Mouse (Mus musculus): ENCODE data around the gene Ripply1. TPM values are rescaled to one million over a fixed set of nuclear protein-coding genes. Genes with fewer than 3 reads are reported as not detected.

The Ripply1 gene
- polyA plus RNA-seq, 1 experiment: 0.15 TPM

GRCm38 (mm10) chrX:139808501-139808900 is 26.3 kb upstream of the Ripply1 start:
- 81% methylated on average over 10 of the region's 10 CpGs for WGBS
- H3K4me3 ChIP-seq (replicated peaks; ENCODE audit: extremely low read depth, low read depth, low read length): no peak overlapping the region
- TF ChIP-seq POLR2A (IDR thresholded peaks at IDR 0.05; ENCODE audit: borderline replicate concordance, extremely low read depth, low read depth, low read length) (no peak), CTCF (IDR thresholded peaks at IDR 0.05; ENCODE audit: insufficient read depth, low read length) (no peak)
- no peak for DNase-seq
- H3K4me1 ChIP-seq (ENCODE audit: control insufficient read depth, insufficient read depth, low read length): peaks cover 2% of the 10 kb centered on the region; the same call in 1 of the 2 replicates

GRCm38 (mm10) chrX:139808085-139808484 is 25.9 kb upstream of the Ripply1 start:
- H3K4me3 ChIP-seq (replicated peaks; ENCODE audit: extremely low read depth, low read depth, low read length): no peak overlapping the region
- H3K4me1 ChIP-seq (ENCODE audit: control insufficient read depth, insufficient read depth, low read length): no peaks in the 10 kb centered on the region
- DNase-seq: no peak
- 51% methylated on average over 4 of the region's 4 CpGs for WGBS
- TF ChIP-seq POLR2A (IDR thresholded peaks at IDR 0.05; ENCODE audit: borderline replicate concordance, extremely low read depth, low read depth, low read length) (no peak), CTCF (IDR thresholded peaks at IDR 0.05; ENCODE audit: insufficient read depth, low read length) (no peak)

GRCm38 (mm10) chrX:139807391-139807790 is 25.2 kb upstream of the Ripply1 start:
- Histone ChIP-seq H3K4me3 (replicated peaks; ENCODE audit: extremely low read depth, low read depth, low read length) (no peak overlapping the region), H3K4me1 (ENCODE audit: control insufficient read depth, insufficient read depth, low read length) (no peaks in the 10 kb centered on the region)
- TF ChIP-seq POLR2A (IDR thresholded peaks at IDR 0.05; ENCODE audit: borderline replicate concordance, extremely low read depth, low read depth, low read length) (no peak), CTCF (IDR thresholded peaks at IDR 0.05; ENCODE audit: insufficient read depth, low read length) (no peak)
- no peak for DNase-seq
- 53% methylated on average over 2 of the region's 2 CpGs for WGBS

- DNase-seq: no peak
- no peak overlapping the region for H3K4me3 ChIP-seq (replicated peaks; ENCODE audit: extremely low read depth, low read depth, low read length)
- WGBS: 81% methylated on average over 4 of the region's 4 CpGs
These were observed 23.8 kb upstream of the Ripply1 start for GRCm38 (mm10) chrX:139805918-139806317.

GRCm38 (mm10) chrX:139803028-139803427 is 20.9 kb upstream of the Ripply1 start:
- TF ChIP-seq CTCF (IDR thresholded peaks at IDR 0.05; ENCODE audit: insufficient read depth, low read length): no peak
- TF ChIP-seq POLR2A (IDR thresholded peaks at IDR 0.05; ENCODE audit: borderline replicate concordance, extremely low read depth, low read depth, low read length): no peak
- H3K4me3 ChIP-seq (replicated peaks; ENCODE audit: extremely low read depth, low read depth, low read length): no peak overlapping the region
- DNase-seq: no peak
- no peaks in the 10 kb centered on the region; the same call in 1 of the 2 replicates for H3K4me1 ChIP-seq (ENCODE audit: control insufficient read depth, insufficient read depth, low read length)
- 67% methylated on average over 2 of the region's 2 CpGs for WGBS

More at GRCm38 (mm10) chrX:139805918-139806317, 23.8 kb upstream of the Ripply1 start:
- H3K4me1 ChIP-seq (ENCODE audit: control insufficient read depth, insufficient read depth, low read length): no peaks in the 10 kb centered on the region
- TF ChIP-seq CTCF (IDR thresholded peaks at IDR 0.05; ENCODE audit: insufficient read depth, low read length) (no peak), POLR2A (IDR thresholded peaks at IDR 0.05; ENCODE audit: borderline replicate concordance, extremely low read depth, low read depth, low read length) (no peak)

- TF ChIP-seq CTCF (IDR thresholded peaks at IDR 0.05; ENCODE audit: insufficient read depth, low read length) (no peak), POLR2A (IDR thresholded peaks at IDR 0.05; ENCODE audit: borderline replicate concordance, extremely low read depth, low read depth, low read length) (no peak)
- no peak for DNase-seq
- H3K4me3 ChIP-seq (replicated peaks; ENCODE audit: extremely low read depth, low read depth, low read length): no peak within 1 kb of the TSS
- 61% methylated on average over 8 of the region's 8 CpGs for WGBS
- H3K4me1 ChIP-seq (ENCODE audit: control insufficient read depth, insufficient read depth, low read length): no peaks in the 10 kb centered on the region; the same call in 1 of the 2 replicates
These were observed 18.3 kb upstream of the Ripply1 start, which contains the start of gene Cldn2 for GRCm38 (mm10) chrX:139800406-139800878. TSS of gene Cldn2 (plus strand) at chrX:139800828.

GRCm38 (mm10) chrX:139799953-139800352 is 17.8 kb upstream of the Ripply1 start:
- WGBS: 73% methylated on average over 3 of the region's 3 CpGs
- DNase-seq: no peak
- TF ChIP-seq CTCF (IDR thresholded peaks at IDR 0.05; ENCODE audit: insufficient read depth, low read length): no peak
- no peak for TF ChIP-seq POLR2A (IDR thresholded peaks at IDR 0.05; ENCODE audit: borderline replicate concordance, extremely low read depth, low read depth, low read length)
- H3K4me3 ChIP-seq (replicated peaks; ENCODE audit: extremely low read depth, low read depth, low read length): no peak overlapping the region
- no peaks in the 10 kb centered on the region; the same call in 1 of the 2 replicates for H3K4me1 ChIP-seq (ENCODE audit: control insufficient read depth, insufficient read depth, low read length)

- no peak for TF ChIP-seq CTCF (IDR thresholded peaks at IDR 0.05; ENCODE audit: insufficient read depth, low read length)
- TF ChIP-seq POLR2A (IDR thresholded peaks at IDR 0.05; ENCODE audit: borderline replicate concordance, extremely low read depth, low read depth, low read length): no peak
- H3K4me3 ChIP-seq (replicated peaks; ENCODE audit: extremely low read depth, low read depth, low read length): no peak overlapping the region
- DNase-seq: no peak
- H3K4me1 ChIP-seq (ENCODE audit: control insufficient read depth, insufficient read depth, low read length): no peaks in the 10 kb centered on the region; the same call in 1 of the 2 replicates
- 48% methylated on average over 9 of the region's 9 CpGs for WGBS
These were observed 15.7 kb upstream of the Ripply1 start for GRCm38 (mm10) chrX:139797875-139798274.

- H3K4me3 ChIP-seq (replicated peaks; ENCODE audit: extremely low read depth, low read depth, low read length): no peak overlapping the region
- WGBS: 89% methylated on average over 6 of the region's 6 CpGs
- no peak for DNase-seq
- H3K4me1 ChIP-seq (ENCODE audit: control insufficient read depth, insufficient read depth, low read length): no peaks in the 10 kb centered on the region; the same call in 1 of the 2 replicates
- TF ChIP-seq POLR2A (IDR thresholded peaks at IDR 0.05; ENCODE audit: borderline replicate concordance, extremely low read depth, low read depth, low read length) (no peak), CTCF (IDR thresholded peaks at IDR 0.05; ENCODE audit: insufficient read depth, low read length) (no peak)
These were observed 13.9 kb upstream of the Ripply1 start for GRCm38 (mm10) chrX:139796037-139796436.

- H3K4me3 ChIP-seq (replicated peaks; ENCODE audit: extremely low read depth, low read depth, low read length): no peak overlapping the region
- H3K4me1 ChIP-seq (ENCODE audit: control insufficient read depth, insufficient read depth, low read length): no peaks in the 10 kb centered on the region
- WGBS: 71% methylated on average over 7 of the region's 7 CpGs
- TF ChIP-seq POLR2A (IDR thresholded peaks at IDR 0.05; ENCODE audit: borderline replicate concordance, extremely low read depth, low read depth, low read length): no peak
- no peak for TF ChIP-seq CTCF (IDR thresholded peaks at IDR 0.05; ENCODE audit: insufficient read depth, low read length)
- no peak for DNase-seq
These were observed 12.1 kb upstream of the Ripply1 start for GRCm38 (mm10) chrX:139794072-139794845.
